Mouse (Mus musculus): ENCODE data around the gene Exph5. TPM values are rescaled to one million over a fixed set of nuclear protein-coding genes. Genes with fewer than 3 reads are reported as not detected.

Gene Exph5
- polyA plus RNA-seq, 1 experiment from 2014 or later = 0.46 TPM

Small RNA genes lying within 50 kb of the gene (microRNA-seq; reads per million reads assigned to microRNA genes)
- gene Mir130c = not detected

Other genes with a start within 250 kb of the Exph5 start
- gene Ddx10, start 53.6 kb upstream of the Exph5 start, polyA plus RNA-seq (2016; fragmentation: Nextera tagmentation; extraction: Ambion mirVana) = 24.3 and 24.6 TPM in 2 replicates
- 7.3 and 8.3 TPM in 2 replicates for gene Kdelc2, start 82.4 kb downstream of the Exph5 start, polyA plus RNA-seq (2016; fragmentation: Nextera tagmentation; extraction: Ambion mirVana)
- 0.89 and 1.0 TPM in 2 replicates for gene 4930550C14Rik, start 100.7 kb downstream of the Exph5 start, polyA plus RNA-seq (2016; fragmentation: Nextera tagmentation; extraction: Ambion mirVana)
- gene Atm, start 235.1 kb downstream of the Exph5 start, polyA plus RNA-seq (2016; fragmentation: Nextera tagmentation; extraction: Ambion mirVana) = 5.8 and 7.4 TPM in 2 replicates
- 12.4 and 13.8 TPM in 2 replicates for gene Npat, start 235.4 kb downstream of the Exph5 start, polyA plus RNA-seq (2016; fragmentation: Nextera tagmentation; extraction: Ambion mirVana)

Data from liver, embryonic 12.5 days (tissue).